Mouse (Mus musculus): ENCODE measurements around the gene Rerg. TPM values are rescaled to one million over a fixed set of nuclear protein-coding genes. Genes with fewer than 3 reads are reported as not detected.
A peak's percentile ranks its signal among the peaks of the same experiment; 100 is the strongest.

The Rerg gene
- polyA plus RNA-seq, 1 experiment from 2014 or later, result 5.5 TPM

DNA sequence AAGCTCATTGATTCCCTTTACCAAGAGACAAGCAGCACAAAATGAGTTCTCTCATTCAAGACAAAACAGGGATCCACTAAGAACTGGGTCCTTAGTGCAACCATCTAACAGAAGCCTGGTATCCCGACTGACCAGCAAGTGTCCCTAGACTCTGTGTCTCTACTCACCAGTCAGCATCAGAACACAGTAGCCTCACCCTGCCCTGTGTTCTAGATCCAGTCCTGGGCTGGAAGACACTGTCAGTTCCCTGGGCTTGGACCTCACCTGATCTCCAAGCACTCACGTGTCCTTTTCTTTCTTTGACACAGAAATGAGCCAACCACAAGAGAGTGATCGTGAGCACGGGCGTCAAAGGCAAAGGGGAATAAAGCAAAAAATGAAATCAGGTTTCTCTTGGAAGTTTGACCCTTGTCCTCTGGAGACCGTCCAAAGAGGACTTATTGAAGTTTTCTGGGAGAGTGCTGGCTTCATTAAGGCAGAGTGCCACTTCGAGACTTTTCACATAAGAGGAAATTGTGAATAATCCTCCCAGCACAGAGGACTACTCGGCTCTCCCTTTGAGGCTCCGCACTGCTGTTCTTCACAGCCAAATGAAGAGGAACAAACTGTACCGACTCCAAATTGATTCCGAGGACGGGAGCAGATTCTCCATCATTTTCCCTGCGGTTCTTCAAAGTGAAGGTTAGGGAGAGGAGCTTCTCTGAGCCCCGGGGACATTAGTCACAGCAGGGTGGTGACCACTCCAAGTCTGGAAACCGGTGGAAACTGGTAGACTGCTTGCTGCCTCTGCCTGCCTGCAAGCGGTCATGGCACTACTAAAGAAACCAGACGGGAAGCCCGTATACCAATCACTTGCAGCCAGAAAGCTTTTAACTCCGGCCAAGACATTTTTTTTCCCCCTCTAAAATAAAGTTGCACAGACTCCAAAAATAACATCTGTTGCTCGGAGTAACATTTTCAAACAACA lies 60.2 kb downstream of the Rerg start:
- Histone ChIP-seq H3K27me3 (ENCODE audit: control insufficient read depth, insufficient read depth, low read length) (no peaks in the 10 kb centered on the region; the same call in 1 of the 2 replicates), H3K4me2 (ENCODE audit: low read depth, low read length) (peak overlapping the region; percentile 38), H3K36me3 (ENCODE audit: control insufficient read depth, insufficient read depth) (no peaks in the 10 kb centered on the region), H3K27ac (ENCODE audit: low read length) (peak overlapping the region; percentile 71), H3K9ac (ENCODE audit: low read length) (0 out of 2 replicates have a peak overlapping the region, but pooled peaks have one; percentile 34), H3K4me3 (ENCODE audit: low read length) (no peak overlapping the region), H3K4me1 (ENCODE audit: control insufficient read depth, insufficient read depth, low read length) (peaks cover 18% of the 10 kb centered on the region), H3K9me3 (replicated peaks; ENCODE audit: control insufficient read depth, low read length) (peaks cover 6% of the 10 kb centered on the region; the same call in 1 of the 2 replicates)
- ATAC-seq (replicated peaks; ENCODE audit: extremely low read depth, insufficient read depth, low FRiP score), result peak; percentile 41; the same call in 1 of the 2 replicates
- WGBS, result 63% methylated on average over 20 of the region's 20 CpGs

DNA sequence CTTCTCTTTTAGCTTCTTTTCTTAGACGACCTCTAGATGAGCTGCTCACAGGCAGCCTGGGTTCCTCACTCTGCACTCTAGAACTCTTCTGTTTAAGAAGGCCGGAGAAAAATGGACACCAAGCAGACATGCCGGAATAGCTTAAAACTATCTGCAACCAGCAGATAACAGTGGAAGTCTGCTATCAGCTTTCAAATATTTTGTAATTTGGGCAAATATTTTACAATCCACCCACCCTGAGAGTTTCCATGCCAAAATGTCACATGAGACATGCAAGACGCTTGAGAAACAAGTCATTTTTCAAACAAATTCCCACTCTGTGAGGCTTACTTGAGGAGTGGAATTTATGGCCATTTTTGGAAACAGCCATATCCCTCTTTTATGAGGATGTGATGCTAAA lies 65.0 kb downstream of the Rerg start:
- no peak for ATAC-seq (replicated peaks; ENCODE audit: extremely low read depth, insufficient read depth, low FRiP score)
- Histone ChIP-seq H3K4me1 (ENCODE audit: control insufficient read depth, insufficient read depth, low read length) (peaks cover 6% of the 10 kb centered on the region; the same call in 1 of the 2 replicates), H3K27me3 (ENCODE audit: control insufficient read depth, insufficient read depth, low read length) (no peaks in the 10 kb centered on the region; the same call in 1 of the 2 replicates), H3K9me3 (replicated peaks; ENCODE audit: control insufficient read depth, low read length) (peaks cover 6% of the 10 kb centered on the region; the same call in 1 of the 2 replicates), H3K4me2 (ENCODE audit: low read depth, low read length) (no peak overlapping the region), H3K4me3 (ENCODE audit: low read length) (no peak overlapping the region), H3K9ac (ENCODE audit: low read length) (no peak overlapping the region), H3K36me3 (ENCODE audit: control insufficient read depth, insufficient read depth) (no peaks in the 10 kb centered on the region), H3K27ac (ENCODE audit: low read length) (no peak overlapping the region)
- 50% methylated on average over 4 of the region's 4 CpGs for WGBS

DNA sequence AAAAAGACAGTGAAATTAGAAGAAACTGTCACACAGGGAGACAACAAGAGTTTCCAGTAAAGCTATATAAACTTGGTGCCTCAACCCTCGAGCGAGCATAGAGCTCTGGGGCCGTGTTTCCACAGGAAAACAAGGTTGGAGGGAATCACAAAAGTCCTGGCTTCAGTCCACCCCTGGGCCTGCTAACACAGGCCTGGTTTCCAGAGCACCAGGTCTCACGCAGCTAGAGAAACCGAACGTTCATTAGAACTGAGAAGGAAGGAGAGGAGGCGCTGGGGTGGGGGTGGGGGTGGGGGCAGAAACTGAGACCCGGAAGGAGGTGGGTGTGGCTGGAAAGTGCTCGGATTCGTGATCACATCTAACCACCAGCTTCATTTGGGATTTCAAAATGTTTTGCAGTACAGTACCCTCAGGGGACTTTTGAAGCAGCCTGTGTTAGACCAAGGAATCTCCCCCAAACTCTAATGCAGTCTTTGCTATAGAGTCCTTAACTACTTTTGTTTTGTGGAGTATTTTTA lies 67.6 kb downstream of the Rerg start:
- Histone ChIP-seq H3K9ac (ENCODE audit: low read length) (no peak overlapping the region), H3K4me1 (ENCODE audit: control insufficient read depth, insufficient read depth, low read length) (0 out of 2 replicates have a peak, but pooled peaks cover 3% of the 10 kb centered on the region), H3K4me3 (ENCODE audit: low read length) (no peak overlapping the region), H3K27ac (ENCODE audit: low read length) (0 out of 2 replicates have a peak overlapping the region, but pooled peaks have one; percentile 3), H3K4me2 (ENCODE audit: low read depth, low read length) (no peak overlapping the region), H3K27me3 (ENCODE audit: control insufficient read depth, insufficient read depth, low read length) (no peaks in the 10 kb centered on the region), H3K9me3 (replicated peaks; ENCODE audit: control insufficient read depth, low read length) (peaks cover 6% of the 10 kb centered on the region; the same call in 1 of the 2 replicates), H3K36me3 (ENCODE audit: control insufficient read depth, insufficient read depth) (no peaks in the 10 kb centered on the region)
- no peak for ATAC-seq (replicated peaks; ENCODE audit: extremely low read depth, insufficient read depth, low FRiP score)
- 39% methylated on average over 10 of the region's 10 CpGs for WGBS

DNA sequence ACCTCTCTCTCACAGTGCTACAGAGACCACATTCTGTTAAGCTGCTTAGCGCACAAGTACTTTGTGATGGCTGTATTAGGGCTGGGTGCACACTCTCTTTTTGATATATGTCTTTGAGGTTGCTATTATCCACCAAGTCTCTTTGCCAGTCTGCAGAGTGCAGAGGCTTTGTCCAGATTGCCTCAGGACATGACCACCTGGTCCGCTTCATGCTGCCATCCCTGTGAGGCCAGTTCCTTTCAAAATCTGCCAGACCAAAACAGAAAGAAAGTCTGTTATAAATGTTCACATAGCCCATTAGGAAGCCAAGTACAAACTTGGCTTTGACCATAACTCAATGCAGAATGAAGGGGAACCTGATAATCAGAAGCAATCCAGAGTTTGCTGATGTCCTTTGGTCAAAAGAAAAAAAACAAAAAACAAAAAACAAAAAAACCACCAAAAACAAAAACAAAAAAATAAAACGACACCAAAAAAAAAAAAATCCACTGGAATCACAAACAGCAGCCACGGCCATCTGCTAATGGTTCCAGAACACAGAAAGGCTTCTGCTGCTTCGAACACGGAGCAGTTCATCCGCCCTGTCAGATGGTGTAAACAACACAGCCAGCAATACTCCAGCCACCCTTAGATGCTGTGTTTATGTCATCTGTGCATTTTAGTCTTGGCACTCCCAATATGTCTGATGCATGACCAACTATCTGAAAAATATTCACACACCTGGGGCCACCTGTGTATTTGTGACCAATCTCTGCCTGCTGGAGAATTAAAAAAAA lies 68.2 kb downstream of the Rerg start:
- no peak overlapping the region for H3K27ac ChIP-seq (ENCODE audit: low read length)
- 85% methylated on average over 7 of the region's 7 CpGs for WGBS
- ATAC-seq (replicated peaks; ENCODE audit: extremely low read depth, insufficient read depth, low FRiP score), result no peak

DNA sequence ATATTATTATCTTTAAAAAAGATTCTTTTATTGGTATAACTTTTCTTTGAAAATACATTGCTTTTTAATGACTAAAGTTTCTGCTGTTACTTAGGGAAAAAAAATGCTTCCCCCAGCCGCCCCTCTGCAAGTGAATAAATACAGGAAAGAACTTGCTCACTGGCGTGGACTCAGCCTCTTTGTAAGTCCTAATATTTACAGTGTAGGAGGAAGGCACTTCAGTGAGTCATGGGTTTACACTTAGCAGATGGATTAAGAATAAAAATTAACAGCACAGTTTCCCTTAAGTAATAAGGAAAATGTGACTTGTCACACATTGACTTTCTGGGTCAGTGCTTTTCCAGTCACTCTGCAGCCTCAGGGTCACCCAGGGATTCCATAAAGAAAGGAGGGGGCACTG lies 70.0 kb downstream of the Rerg start:
- H3K36me3 ChIP-seq (ENCODE audit: control insufficient read depth, insufficient read depth), result no peaks in the 10 kb centered on the region
- H3K4me3 ChIP-seq (ENCODE audit: low read length), result no peak overlapping the region
- no peaks in the 10 kb centered on the region for H3K9me3 ChIP-seq (replicated peaks; ENCODE audit: control insufficient read depth, low read length)
- H3K4me2 ChIP-seq (ENCODE audit: low read depth, low read length), result no peak overlapping the region
- H3K9ac ChIP-seq (ENCODE audit: low read length), result no peak overlapping the region
- no peaks in the 10 kb centered on the region for H3K27me3 ChIP-seq (ENCODE audit: control insufficient read depth, insufficient read depth, low read length)
- WGBS, result 64% methylated on average over 2 of the region's 2 CpGs
- H3K27ac ChIP-seq (ENCODE audit: low read length), result no peak overlapping the region
- H3K4me1 ChIP-seq (ENCODE audit: control insufficient read depth, insufficient read depth, low read length), result 0 out of 2 replicates have a peak, but pooled peaks cover 3% of the 10 kb centered on the region
- ATAC-seq (replicated peaks; ENCODE audit: extremely low read depth, insufficient read depth, low FRiP score), result no peak

More for the DNA sequence above, 68.2 kb downstream of the Rerg start:
- Histone ChIP-seq H3K4me1 (ENCODE audit: control insufficient read depth, insufficient read depth, low read length) (0 out of 2 replicates have a peak, but pooled peaks cover 3% of the 10 kb centered on the region), H3K4me2 (ENCODE audit: low read depth, low read length) (no peak overlapping the region), H3K4me3 (ENCODE audit: low read length) (no peak overlapping the region), H3K9me3 (replicated peaks; ENCODE audit: control insufficient read depth, low read length) (no peaks in the 10 kb centered on the region), H3K36me3 (ENCODE audit: control insufficient read depth, insufficient read depth) (no peaks in the 10 kb centered on the region), H3K9ac (ENCODE audit: low read length) (no peak overlapping the region), H3K27me3 (ENCODE audit: control insufficient read depth, insufficient read depth, low read length) (no peaks in the 10 kb centered on the region)

DNA sequence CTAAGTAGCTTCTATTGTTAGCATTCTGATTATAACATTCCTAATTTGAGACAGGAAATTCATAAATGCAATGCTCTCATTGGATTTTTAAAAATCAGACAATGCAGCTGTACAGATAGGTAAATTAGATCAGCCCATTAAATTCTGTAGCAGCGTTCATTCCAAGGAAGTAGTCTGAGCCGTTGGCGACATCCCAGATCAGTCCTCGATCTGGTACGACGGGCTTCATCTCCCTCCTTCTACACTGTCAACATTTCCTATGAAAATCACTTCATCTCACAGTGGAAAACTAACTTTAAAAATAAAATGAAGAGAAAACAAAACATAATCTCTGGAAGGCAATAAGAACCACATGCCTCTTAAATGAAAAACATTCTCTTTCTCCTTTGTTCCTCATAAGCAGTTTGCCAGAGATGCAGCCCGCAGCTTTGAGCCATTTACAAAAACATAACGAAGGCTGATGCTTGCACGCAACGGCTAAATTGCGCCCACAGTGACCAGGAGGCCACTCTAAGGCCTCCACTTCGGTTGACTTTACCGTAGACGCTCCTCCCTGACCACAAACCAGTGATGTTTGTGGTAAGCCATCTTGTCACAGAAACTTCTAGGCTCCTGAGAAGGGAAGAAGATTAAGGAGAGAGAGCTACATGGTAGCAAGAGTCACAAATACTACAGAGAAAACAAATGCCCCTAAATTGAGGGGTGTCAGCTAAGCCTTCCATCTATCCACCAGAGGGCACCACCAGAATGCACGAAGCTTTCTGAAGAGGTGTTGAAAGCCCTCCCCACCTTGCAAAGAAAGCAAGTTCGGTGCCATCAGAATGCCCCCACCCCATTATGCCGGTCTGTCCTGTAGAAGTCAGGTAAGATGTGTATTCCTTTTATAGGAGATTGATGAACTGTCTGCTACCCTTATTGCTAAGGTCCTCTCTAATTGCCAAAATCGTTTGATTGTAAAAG lies 71.8 kb downstream of the Rerg start:
- Histone ChIP-seq H3K36me3 (ENCODE audit: control insufficient read depth, insufficient read depth) (no peaks in the 10 kb centered on the region), H3K9me3 (replicated peaks; ENCODE audit: control insufficient read depth, low read length) (no peaks in the 10 kb centered on the region), H3K4me1 (ENCODE audit: control insufficient read depth, insufficient read depth, low read length) (no peaks in the 10 kb centered on the region), H3K27ac (ENCODE audit: low read length) (no peak overlapping the region), H3K27me3 (ENCODE audit: control insufficient read depth, insufficient read depth, low read length) (no peaks in the 10 kb centered on the region), H3K9ac (ENCODE audit: low read length) (no peak overlapping the region), H3K4me2 (ENCODE audit: low read depth, low read length) (no peak overlapping the region), H3K4me3 (ENCODE audit: low read length) (no peak overlapping the region)
- WGBS, result 66% methylated on average over 18 of the region's 18 CpGs
- peak; percentile 49; the same call in 1 of the 2 replicates for ATAC-seq (replicated peaks; ENCODE audit: extremely low read depth, insufficient read depth, low FRiP score)

DNA sequence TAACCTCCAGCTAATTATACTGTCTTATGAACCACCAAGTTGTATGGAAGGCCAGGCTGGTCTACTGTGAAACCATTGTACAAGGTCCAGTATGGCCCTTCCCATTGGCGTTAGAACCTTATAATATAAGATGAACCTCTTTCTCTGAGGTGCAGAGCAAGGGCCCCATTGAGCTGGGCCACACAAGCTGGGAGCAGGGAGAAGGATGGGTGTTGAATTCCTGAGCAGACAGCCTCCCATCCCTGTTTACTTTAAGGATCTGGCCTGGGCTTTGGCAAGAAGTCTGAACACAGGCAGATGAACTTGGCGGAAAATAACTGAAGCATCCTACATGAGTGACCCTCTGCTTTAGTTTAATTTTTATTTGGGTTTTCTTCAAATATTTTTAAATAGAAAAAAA lies 75.8 kb downstream of the Rerg start:
- no peak overlapping the region for H3K27ac ChIP-seq (ENCODE audit: low read length)
- H3K4me2 ChIP-seq (ENCODE audit: low read depth, low read length), result no peak overlapping the region
- H3K27me3 ChIP-seq (ENCODE audit: control insufficient read depth, insufficient read depth, low read length), result no peaks in the 10 kb centered on the region
- H3K36me3 ChIP-seq (ENCODE audit: control insufficient read depth, insufficient read depth), result no peaks in the 10 kb centered on the region
- 77% methylated on average over 2 of the region's 2 CpGs for WGBS
- no peak for ATAC-seq (replicated peaks; ENCODE audit: extremely low read depth, insufficient read depth, low FRiP score)
- H3K9me3 ChIP-seq (replicated peaks; ENCODE audit: control insufficient read depth, low read length), result peaks cover 6% of the 10 kb centered on the region; the same call in 1 of the 2 replicates
- H3K4me1 ChIP-seq (ENCODE audit: control insufficient read depth, insufficient read depth, low read length), result no peaks in the 10 kb centered on the region
- H3K4me3 ChIP-seq (ENCODE audit: low read length), result no peak overlapping the region
- H3K9ac ChIP-seq (ENCODE audit: low read length), result no peak overlapping the region

DNA sequence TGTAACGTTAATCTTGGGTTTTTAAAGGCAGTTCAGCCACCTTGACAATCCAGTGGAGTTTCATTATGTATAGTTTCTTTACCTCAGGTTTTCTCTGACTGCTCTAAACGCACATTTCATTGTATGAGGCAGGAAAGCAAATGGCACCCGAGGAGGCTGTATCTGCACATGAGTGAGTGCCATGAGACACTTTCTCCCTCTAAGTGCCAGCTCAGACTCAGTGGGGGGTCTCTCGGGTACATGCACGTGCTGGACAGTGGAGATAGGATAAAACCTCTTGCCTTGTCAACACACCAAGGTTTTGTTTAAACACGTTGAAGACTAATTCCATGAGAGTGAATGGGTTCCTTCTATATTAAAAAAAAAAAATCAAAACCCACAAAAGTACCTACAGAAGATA lies 81.8 kb downstream of the Rerg start:
- H3K36me3 ChIP-seq (ENCODE audit: control insufficient read depth, insufficient read depth), result no peaks in the 10 kb centered on the region
- H3K4me1 ChIP-seq (ENCODE audit: control insufficient read depth, insufficient read depth, low read length), result no peaks in the 10 kb centered on the region
- no peaks in the 10 kb centered on the region for H3K27me3 ChIP-seq (ENCODE audit: control insufficient read depth, insufficient read depth, low read length)
- 53% methylated on average over 6 of the region's 6 CpGs for WGBS
- peaks cover 6% of the 10 kb centered on the region; the same call in 1 of the 2 replicates for H3K9me3 ChIP-seq (replicated peaks; ENCODE audit: control insufficient read depth, low read length)
- H3K9ac ChIP-seq (ENCODE audit: low read length), result no peak overlapping the region
- no peak for ATAC-seq (replicated peaks; ENCODE audit: extremely low read depth, insufficient read depth, low FRiP score)
- H3K4me2 ChIP-seq (ENCODE audit: low read depth, low read length), result no peak overlapping the region
- no peak overlapping the region for H3K27ac ChIP-seq (ENCODE audit: low read length)
- no peak overlapping the region for H3K4me3 ChIP-seq (ENCODE audit: low read length)
